Mouse (Mus musculus) 416B (cell line): ENCODE data around the gene Auts2.

Source experiments
- DNase-seq: peaks from one replicate; pipeline ENCODE4 v3.0.0; 2011; ENCODE audit warnings: low read depth

Auts2 gene

GRCm38 (mm10) chr5:131797044-131797443 lies 746.1 kb downstream of the Auts2 start:
- DNase-seq = no peak

DNA sequence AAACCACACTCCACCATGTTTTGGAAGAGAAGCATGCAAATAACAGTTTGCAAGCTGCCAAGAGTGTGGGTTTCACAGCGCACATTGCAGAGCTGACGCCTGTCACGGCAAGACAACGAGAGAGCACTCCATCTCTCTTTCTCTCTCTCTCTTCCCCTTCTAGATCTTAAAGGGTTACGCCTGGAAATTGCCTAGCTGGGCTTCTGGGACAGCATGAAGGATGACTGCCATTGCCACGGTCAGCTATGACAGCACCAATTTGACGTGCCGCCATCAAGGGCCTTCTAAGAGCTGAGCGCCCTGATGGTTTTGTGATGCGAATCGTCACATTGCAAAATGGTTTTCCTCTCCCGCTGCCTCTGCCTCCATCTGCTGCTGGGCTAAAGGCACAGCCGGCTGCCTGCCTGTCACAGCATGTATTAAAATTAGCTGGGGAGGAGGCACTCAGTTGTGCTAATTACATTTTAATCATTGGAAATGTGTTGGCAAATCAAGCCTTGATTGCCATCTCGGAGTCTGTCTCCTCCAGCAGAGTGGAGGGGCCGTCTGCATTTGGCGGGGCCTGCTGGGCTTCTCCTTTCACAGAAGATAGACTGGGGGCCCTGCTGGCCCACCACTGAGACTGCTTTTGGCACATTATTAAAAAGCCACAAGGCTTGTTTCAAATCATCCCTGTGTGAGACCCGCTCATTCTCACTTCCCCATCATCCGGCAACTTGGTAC lies 748.6 kb downstream of the Auts2 start:
- no peak for DNase-seq

DNA sequence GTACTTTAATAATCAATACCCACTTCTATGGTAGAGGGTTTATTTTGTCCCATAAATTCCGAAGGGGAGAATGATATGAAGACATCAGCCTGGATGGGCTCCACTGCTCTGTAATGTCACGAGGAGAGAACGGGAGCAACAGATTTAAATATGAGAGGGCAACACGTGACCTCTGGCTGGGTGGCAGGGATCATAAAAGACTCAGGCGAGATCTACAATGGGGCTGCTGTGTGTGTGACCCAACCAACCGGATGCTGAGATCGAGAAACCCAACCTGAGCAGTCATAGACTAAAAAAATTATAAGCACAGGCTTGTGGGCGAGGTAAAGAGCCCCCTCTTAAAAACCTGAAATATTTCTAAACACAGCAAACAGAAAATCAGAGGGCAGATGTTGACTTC lies 753.5 kb downstream of the Auts2 start:
- DNase-seq = no peak

DNA sequence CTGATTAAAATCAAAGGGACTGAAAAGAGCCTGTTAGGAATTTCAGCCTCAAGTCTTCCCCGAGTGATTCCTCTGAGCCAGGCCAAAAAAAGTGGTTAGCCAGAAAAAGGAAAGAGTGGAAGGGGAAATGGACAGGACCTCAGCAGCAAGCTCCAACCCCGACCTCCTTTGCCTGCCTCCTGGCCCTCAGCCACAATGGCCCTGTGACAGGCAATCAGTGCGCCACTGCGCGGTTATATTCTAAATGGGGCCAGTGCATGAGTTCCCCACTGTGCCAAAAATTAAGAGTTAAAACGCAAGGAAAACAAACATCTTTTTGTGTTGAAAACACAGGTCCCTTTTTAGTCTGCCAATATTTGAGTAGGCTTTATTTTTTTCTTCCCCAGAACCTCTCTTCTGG lies 755.1 kb downstream of the Auts2 start:
- DNase-seq = no peak

- no peak for DNase-seq
Measured at GRCm38 (mm10) chr5:131783241-131783640, 759.9 kb downstream of the Auts2 start.

GRCm38 (mm10) chr5:131781063-131781462 lies 762.1 kb downstream of the Auts2 start:
- no peak for DNase-seq

DNA sequence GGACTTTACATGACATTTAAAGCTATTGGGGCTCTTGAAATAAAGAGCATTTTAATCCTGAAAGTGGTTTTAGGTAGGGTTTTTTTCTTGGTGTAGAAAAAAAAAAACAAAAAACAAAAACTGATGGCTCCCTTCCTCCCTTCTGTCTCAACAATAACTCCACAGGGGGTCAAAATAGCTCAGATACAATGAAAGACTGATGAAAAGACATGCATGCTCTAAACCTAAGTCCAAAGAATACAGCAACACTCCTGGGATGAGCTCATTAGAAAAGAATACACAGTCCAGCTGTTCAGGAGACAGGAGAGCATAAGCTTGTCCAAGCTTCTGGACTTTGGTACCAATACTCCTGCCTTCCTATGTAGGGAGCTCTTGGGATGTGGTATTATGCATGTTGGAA lies 764.0 kb downstream of the Auts2 start:
- no peak for DNase-seq

GRCm38 (mm10) chr5:131775672-131776071 lies 767.5 kb downstream of the Auts2 start:
- no peak for DNase-seq

DNA sequence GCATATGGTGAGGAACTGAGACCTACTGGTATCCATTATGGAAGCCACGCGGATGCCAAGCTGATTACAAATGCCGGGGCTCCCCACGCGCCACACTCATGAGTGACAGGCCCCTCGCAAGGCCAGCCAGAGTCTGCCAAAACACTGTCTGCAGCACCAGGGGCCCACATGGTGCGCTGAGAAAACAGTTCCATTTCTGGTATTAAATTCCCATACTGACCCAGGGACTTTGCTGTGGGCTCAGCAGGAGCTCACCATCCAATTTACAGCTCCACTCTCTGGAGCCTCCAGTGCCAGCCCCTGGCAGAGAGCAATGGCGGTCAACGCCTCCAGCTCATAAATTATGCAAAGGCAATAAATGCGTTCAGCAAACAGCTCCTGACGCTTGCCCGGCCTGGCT lies 767.9 kb downstream of the Auts2 start:
- DNase-seq = no peak

- DNase-seq = no peak
Measured at GRCm38 (mm10) chr5:131774792-131775191, 768.4 kb downstream of the Auts2 start.

DNA sequence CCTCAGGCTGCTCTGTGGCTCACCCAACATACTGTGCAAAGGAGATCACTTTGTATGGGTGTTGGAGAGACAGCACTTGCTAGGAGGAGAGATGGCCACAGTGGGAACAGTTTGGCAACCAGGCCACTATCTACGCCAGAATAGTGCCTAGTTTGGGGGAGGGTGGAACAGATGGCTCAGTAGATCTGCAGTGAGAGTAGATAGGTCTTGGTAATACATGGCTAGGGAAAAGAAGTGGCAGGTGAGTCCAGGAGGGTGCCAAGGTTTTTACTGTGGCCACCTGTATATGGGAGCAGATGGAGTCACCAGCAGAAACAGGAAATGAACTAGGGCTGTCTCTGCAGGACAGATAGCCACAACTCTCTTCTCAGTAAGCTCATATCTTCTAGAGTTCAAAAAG lies 770.5 kb downstream of the Auts2 start:
- no peak for DNase-seq

- no peak for DNase-seq
Measured at GRCm38 (mm10) chr5:131769273-131769672, 773.9 kb downstream of the Auts2 start.

- no peak for DNase-seq
Measured at GRCm38 (mm10) chr5:131767699-131768264, 775.4 kb downstream of the Auts2 start.

DNA sequence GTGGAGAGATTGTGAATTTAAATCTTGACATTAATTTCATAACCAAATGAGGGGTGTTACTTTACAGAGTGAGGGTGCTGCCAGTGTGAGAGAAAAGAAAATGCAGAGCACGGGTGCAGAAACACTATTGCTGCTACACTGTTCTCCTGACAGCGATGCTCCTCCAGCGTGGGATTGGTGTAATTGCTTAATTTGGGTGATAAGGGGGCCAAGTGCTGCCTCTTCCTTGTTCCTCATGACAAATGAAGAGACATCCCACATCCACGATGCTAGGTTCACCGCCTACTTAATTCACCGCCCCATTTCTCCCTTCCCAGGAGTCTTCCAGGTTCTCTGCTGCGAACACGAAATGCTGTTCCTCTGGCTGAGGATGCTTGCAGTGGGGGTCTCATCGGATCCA lies 776.0 kb downstream of the Auts2 start:
- DNase-seq = no peak

- DNase-seq = no peak
Measured at GRCm38 (mm10) chr5:131759432-131759831, 783.7 kb downstream of the Auts2 start.

DNA sequence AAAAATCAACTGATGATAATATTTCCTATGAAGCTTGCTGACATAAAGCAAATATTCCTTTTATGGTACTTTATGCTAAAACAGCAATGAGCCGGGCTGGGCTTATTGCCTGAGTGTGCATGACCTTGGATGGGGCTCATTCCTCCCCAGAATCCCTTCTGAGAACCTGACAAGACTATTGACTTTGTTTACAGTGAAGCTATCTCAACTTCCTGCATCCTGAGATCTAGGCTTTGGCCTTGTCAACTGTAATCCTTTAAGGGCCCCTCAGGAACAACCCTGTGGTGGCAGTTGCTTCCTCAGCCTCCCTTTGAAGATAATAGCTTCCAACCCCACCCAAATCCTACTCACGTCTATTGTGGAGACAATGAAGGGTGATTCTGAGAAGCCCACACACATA lies 792.8 kb downstream of the Auts2 start:
- no peak for DNase-seq

DNA sequence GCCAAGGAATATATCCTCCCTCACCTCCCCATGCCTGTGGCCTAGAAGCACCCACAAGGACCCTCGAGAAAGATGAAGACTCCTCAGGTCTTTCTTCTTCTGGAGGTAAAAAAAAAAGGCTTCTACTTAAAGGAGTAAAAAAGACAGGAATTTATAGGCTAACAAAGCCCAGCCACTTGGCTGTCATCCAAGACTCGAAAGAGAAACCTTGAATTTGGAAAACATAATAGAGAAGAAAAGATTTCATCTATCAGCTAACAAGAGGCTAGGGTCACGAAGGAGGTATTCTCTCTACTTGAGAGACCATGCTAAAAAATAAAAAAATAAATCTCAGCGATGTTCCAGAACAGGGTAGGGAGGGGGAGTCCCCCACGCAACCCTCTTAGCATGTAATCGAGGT lies 793.9 kb downstream of the Auts2 start:
- no peak for DNase-seq

- DNase-seq = no peak
Measured at GRCm38 (mm10) chr5:131743069-131743468, 800.1 kb downstream of the Auts2 start.

DNA sequence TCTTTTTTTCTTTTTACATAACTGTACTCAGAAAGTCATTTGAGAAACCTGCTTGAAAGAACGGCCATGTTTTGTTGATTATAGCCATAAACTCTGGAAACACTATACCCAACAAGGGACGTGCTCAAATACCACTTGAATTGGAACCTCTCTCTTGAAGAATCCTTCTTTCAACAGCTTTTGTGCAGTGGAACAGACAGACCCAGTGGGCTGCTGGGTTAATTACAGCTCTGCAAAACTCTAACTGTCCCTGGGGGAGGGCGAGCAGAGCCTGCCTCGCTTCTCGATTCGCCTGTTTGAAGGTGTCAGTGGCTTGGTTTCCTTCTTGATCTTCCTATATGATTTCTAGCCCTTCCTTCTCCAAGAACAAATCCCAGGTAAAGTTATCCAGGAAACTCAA lies 805.7 kb downstream of the Auts2 start:
- DNase-seq = no peak

DNA sequence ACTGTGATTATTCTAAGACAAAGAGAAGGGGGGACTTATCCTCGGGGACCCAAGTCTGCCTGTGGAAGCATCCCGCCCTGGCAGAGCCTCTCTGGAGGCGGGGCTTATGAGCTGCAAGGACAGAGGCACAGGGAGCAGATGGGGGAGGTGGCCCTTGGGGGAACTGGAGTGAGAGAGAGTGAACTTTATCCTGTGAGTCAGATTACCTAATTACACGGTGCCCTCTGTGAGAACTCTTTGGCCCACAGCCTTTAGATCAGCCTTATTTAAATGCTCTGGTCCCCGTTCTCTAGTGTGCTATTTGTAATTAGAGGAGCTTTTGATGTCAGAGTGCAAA lies 809.9 kb downstream of the Auts2 start:
- no peak for DNase-seq

GRCm38 (mm10) chr5:131732631-131733323 lies 810.4 kb downstream of the Auts2 start:
- no peak for DNase-seq

DNA sequence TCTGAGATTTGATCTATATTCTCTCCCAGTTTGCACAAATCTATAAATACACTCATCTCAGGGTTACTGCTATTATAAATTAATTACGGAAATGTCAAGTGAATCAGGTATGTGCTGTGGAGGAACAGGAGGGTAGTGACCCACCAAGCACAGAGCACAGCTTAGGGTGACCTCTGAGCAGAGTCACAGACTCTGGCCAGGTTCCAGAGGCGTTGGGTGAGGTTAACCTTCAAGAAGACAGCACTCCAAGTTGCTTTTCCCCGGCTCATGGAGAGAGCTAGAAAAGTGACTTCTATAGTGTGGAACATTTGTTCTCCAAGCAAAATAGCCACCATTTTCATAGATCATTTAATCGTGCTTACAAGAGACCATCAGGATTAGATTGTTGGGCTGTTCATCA lies 813.7 kb downstream of the Auts2 start:
- DNase-seq = no peak

DNA sequence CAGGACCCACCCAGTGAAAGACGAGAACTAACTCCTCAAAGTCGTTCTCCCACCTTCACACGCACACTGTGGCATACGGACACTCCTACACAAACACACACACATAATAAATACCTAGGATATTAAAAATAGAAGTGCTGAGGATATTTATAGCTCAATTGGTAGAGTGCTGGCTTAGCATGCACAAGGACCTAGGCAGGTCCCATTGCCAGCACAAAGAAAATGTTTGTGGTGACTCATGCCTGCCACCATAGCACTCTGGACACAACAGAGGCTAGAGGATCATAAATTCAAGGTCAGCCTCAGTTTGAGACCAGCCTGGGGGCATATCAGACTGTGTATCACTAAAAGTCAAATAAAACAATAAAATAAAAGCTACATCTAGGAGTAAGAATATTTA lies 815.2 kb downstream of the Auts2 start:
- no peak for DNase-seq

- DNase-seq = no peak
Measured at GRCm38 (mm10) chr5:131724508-131724907, 818.6 kb downstream of the Auts2 start.
